Mouse (Mus musculus) CD4-positive, CD25-positive, alpha-beta regulatory T cell, adult 2 months (primary cell): Measurements from ENCODE around the gene Acot7.

Experiments used
- DNase-seq: peaks from one replicate; pipeline ENCODE4 v3.0.0-alpha.2; 2012; ENCODE audit warnings: low read depth, low spot score

Acot7 gene

GRCm38 (mm10) chr4:152272449-152273049 is 94.6 kb downstream of the Acot7 start:
- DNase-seq: no peak

- DNase-seq: no peak
These were observed 95.3 kb downstream of the Acot7 start for GRCm38 (mm10) chr4:152273191-152273590.

- DNase-seq: peak; percentile 28
These were observed 95.8 kb downstream of the Acot7 start, which contains the start of gene Gpr153 for GRCm38 (mm10) chr4:152273621-152274236. TSS of gene Gpr153 (plus strand) at chr4:152274232.

- no peak for DNase-seq
These were observed 96.8 kb downstream of the Acot7 start for GRCm38 (mm10) chr4:152274681-152275131.

- DNase-seq: no peak
These were observed 98.7 kb downstream of the Acot7 start for GRCm38 (mm10) chr4:152276389-152277347.

GRCm38 (mm10) chr4:152277916-152278315 is 100.0 kb downstream of the Acot7 start:
- no peak for DNase-seq

- DNase-seq: no peak
These were observed 101.1 kb downstream of the Acot7 start for GRCm38 (mm10) chr4:152278986-152279385.

- DNase-seq: no peak
These were observed 103.7 kb downstream of the Acot7 start for GRCm38 (mm10) chr4:152281601-152282000.

GRCm38 (mm10) chr4:152282721-152283120 is 104.8 kb downstream of the Acot7 start:
- no peak for DNase-seq

- peak; percentile 94 for DNase-seq
These were observed 105.4 kb downstream of the Acot7 start for GRCm38 (mm10) chr4:152283186-152283950.

GRCm38 (mm10) chr4:152285505-152285904 is 107.6 kb downstream of the Acot7 start:
- peak; percentile 64 for DNase-seq

- peak; percentile 43 for DNase-seq
These were observed 108.2 kb downstream of the Acot7 start for GRCm38 (mm10) chr4:152286183-152286582.

GRCm38 (mm10) chr4:152286887-152287286 is 109.0 kb downstream of the Acot7 start:
- DNase-seq: peak; percentile 73

- DNase-seq: no peak
These were observed 109.6 kb downstream of the Acot7 start for GRCm38 (mm10) chr4:152287317-152288120.

- no peak for DNase-seq
These were observed 110.5 kb downstream of the Acot7 start for GRCm38 (mm10) chr4:152288398-152288945.

GRCm38 (mm10) chr4:152290385-152290784 is 112.5 kb downstream of the Acot7 start:
- no peak for DNase-seq

GRCm38 (mm10) chr4:152290991-152291390 is 113.1 kb downstream of the Acot7 start:
- DNase-seq: no peak

GRCm38 (mm10) chr4:152291562-152291961 is 113.6 kb downstream of the Acot7 start, which contains the start of gene Hes3:
TSS of gene Hes3 (minus strand) at chr4:152291662.
- no peak for DNase-seq

- no peak for DNase-seq
These were observed 114.3 kb downstream of the Acot7 start for GRCm38 (mm10) chr4:152292102-152292765.
